Mouse (Mus musculus): ENCODE data around the gene Arhgef9. TPM values are rescaled to one million over a fixed set of nuclear protein-coding genes. Genes with fewer than 3 reads are reported as not detected.

Arhgef9 gene
- 100 to 1,000 TPM; 299 to 320 TPM for total RNA-seq (2021)

DNA sequence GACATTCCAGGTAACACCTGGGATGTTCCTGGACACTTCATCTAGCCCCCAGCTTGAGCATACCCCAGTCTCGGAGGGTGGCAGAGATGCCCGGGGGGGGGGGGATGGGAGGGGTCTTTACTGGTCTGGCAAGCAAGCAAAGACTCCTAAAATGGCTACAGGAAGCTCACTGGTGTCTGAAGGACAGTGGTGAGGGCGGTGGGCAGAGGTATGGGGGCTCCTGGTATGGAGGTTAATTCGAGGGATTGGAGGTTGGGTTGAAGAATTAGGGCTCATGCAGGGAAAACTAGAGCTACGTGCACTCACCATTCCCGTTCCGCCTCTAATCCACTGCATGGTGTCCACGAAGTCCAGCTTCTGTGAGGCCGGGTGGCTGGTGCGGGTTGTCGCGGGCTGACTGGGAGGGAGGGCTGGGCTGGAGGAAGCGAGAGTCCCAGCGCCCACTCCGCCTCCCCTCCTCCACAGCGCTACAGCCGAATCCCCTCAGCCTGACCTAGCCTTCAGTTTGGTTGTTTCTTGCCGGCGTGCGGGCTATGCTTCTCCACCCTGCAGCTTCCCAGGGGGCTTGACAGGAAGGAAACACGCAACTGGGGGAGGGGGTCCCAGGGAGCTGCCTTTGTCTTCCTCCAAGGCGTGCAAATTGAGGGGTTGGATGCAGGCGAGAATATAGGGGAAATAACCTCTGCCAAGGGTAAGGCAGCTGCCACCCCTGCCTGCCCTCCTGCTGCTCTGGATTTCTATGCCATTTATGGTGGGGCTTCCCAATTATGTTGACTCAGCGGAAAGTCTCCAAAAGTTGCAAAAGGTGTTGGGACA, at the start of gene Arhgef9:
Arhgef9 (minus strand) TSS at position 753 of the 816 bp plus-strand sequence.
- DNase-seq (ENCODE audit: low spot score in 2 of 2) = peak in 1 of 2 experiments; percentile 17
- intact Hi-C loops (cut with DNase I) = no loop called here

DNA sequence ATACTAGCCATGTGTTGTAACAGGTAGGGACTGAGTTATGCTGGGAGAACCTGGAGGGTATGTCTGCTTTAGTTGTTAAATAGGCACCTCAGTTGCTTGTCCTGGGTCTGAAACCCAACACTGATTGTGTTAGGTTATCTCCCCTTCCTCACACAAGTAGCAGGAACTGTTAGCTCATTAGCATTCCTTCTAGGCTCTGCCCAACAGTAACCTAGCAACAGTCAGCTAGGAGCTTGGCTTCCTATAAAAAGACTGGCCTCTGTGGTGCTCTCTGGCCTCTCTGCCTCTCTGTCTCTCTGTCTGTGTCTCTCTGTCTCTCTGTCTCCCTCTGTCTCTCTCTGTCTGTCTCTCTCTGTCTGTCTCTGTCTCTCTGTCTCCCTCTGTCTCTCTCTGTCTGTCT, 42.2 kb upstream of the Arhgef9 start:
- intact Hi-C loops (cut with DNase I) = no loop called here
- DNase-seq (ENCODE audit: low spot score in 2 of 2) = no peak

GRCm38 (mm10) chrX:95195363-95196103, 1.1 kb downstream of the Arhgef9 start:
- intact Hi-C loops (cut with DNase I) = no loop called here

GRCm38 (mm10) chrX:95175978-95176377, 20.7 kb downstream of the Arhgef9 start:
- DNase-seq (ENCODE audit: low spot score in 2 of 2) = peak in 1 of 2 experiments; percentile 79
- intact Hi-C loops (cut with DNase I) = loop anchor here (5.0 kb wide), 2 partner anchors 59 to 114 kb away; no protein-coding TSS in a partner anchor

More at GRCm38 (mm10) chrX:95195363-95196103, 1.1 kb downstream of the Arhgef9 start:
- no peak for DNase-seq (ENCODE audit: low spot score in 2 of 2)

DNA sequence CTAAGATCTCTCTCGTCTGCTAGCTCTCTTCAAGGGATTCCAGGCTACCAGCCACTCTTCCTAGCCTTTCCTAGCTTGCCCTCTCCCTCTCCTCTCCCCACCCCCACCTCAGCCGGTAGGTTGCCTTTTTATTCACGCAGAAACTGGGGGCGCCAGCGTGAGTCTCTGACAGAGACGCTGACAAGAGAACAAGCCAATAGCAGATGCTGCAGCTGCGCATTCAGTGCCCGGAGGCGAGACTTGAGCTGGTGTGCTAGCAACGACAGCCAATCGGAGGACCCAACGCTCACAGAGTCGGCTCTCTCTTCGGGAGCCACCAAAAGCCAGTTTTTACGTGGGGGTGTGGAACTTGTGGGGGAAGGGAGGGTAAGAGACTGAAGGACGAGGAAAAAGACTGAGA, 30.3 kb downstream of the Arhgef9 start:
- intact Hi-C loops (cut with DNase I) = loop anchor here (5.0 kb wide), 1 partner anchor 139 kb away; the partner anchor contains the start of gene Spin4

DNA sequence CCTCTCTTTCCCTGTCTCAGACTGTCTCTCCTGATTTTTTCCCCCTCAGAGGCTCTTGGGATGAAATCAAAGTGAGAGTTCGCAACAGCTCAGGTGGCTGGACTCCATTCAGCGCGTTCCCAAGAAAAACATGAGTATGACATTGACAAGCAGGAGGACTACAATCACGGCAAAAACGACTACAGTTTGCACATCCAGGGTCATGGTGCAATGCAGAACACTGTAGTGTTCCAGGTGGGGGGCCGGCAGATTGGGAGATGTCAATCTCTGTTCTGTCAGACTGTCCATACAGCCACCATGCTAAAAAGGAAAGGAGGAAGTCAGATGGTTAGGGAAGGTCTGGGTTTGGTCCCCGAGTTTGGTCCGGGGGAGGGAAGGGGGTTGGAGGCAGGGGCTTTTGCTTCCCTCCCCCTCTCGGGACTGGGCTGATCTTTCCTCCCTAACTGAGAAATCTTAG, 31.0 kb downstream of the Arhgef9 start:
- DNase-seq (ENCODE audit: low spot score in 2 of 2) = peak in 1 of 2 experiments; percentile 18

More for the DNA sequence above, 30.3 kb downstream of the Arhgef9 start:
- peak; percentile 83 to 97 for DNase-seq (ENCODE audit: low spot score in 2 of 2)

DNA sequence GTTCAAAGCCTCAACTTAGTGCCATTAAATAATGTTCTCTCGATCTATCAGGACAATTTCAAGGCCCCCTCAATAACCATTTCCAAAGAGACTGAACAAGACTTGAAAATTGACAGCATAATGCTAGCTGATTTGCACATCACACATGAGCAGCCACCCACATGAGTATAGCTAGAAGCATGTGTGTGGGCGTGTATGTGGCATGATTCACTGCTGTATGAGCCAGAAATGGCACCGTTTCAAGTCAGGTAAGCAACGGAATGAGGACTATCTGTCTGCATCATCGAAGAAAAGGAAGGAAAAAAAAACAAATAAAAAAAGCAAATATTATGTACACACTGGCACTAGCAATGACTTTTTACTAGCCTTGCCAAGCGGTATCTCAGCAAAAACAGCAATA, 32.5 kb downstream of the Arhgef9 start:
- intact Hi-C loops (cut with DNase I) = no loop called here
- DNase-seq (ENCODE audit: low spot score in 2 of 2) = peak; percentile 54 to 71

More for the DNA sequence above, 31.0 kb downstream of the Arhgef9 start:
- intact Hi-C loops (cut with DNase I) = loop anchor here (5.0 kb wide), 1 partner anchor 138 kb away; the partner anchor contains the start of gene Spin4

- intact Hi-C loops (cut with DNase I) = no loop called here
- DNase-seq (ENCODE audit: low spot score in 2 of 2) = no peak
Observed at GRCm38 (mm10) chrX:95163452-95163851, 33.2 kb downstream of the Arhgef9 start.

DNA sequence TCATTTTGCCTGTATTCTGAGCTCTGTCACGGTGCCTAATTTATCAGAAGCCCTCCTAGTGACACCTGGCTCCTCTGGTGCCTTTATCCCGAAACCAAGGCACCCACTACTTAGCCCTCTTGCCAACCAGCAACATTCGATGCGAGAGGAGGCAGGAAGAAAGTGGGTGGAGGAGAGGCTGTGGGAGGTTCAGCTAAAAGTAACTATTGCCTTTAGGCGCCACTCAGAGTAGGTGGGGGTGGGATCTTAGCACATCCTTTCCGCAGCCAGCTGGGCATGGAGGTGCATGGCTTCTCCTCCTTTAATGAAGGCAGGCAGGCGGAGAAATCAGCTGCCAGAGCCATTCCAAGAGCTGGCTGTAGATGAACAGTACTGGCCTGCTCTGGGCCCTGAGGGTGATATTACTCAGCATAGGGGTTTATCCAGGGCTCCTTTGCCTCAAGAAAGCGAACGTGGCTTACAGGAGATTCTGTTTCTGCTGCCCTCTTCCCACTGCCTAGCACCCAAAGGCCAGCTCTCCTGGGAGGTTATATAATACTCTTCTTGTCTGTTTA, 39.7 kb downstream of the Arhgef9 start:
- DNase-seq (ENCODE audit: low spot score in 2 of 2) = peak; percentile 18 to 66
- intact Hi-C loops (cut with DNase I) = no loop called here

DNA sequence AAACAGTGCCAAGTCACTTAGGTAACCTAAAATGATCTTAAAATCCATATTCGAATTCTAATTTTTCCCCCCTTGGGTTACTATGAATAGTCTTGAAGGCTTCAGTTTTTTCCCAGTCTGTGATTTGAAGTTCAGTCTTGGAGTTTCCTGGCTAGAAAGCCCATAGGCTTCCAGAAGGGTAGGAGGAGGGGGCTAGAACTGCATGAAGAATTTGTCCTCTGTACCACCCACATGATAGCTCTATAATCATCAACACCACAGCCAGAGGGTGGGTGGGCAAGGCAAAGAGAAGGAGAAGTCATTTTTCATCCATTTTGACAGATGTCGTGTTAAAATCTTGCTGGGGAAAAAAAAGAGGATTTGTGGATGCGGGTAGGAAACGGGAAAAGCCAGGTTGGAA, 58.0 kb downstream of the Arhgef9 start:
- peak in 1 of 2 experiments; percentile 44 for DNase-seq (ENCODE audit: low spot score in 2 of 2)
- intact Hi-C loops (cut with DNase I) = no loop called here

DNA sequence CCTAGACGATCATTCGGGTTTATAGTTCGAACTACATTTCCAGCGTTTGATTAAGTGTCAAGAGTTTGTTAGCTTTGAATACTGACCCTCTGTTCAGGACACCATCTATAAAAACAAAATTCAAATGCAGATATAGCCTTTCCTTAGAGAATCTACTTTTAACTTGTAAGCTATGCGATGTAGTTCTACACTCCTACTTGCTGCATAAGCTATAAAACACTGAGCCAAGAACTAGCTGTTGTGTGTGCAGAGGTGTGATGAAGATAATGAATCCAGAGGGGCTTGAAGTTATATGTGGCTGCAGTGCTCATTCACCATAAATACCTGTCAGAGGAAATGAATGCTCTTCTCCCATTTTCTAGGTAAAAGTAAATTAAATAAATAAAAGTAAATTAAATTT, 63.2 kb downstream of the Arhgef9 start:
- intact Hi-C loops (cut with DNase I) = no loop called here
- DNase-seq (ENCODE audit: low spot score in 2 of 2) = peak in 1 of 2 experiments; percentile 26

DNA sequence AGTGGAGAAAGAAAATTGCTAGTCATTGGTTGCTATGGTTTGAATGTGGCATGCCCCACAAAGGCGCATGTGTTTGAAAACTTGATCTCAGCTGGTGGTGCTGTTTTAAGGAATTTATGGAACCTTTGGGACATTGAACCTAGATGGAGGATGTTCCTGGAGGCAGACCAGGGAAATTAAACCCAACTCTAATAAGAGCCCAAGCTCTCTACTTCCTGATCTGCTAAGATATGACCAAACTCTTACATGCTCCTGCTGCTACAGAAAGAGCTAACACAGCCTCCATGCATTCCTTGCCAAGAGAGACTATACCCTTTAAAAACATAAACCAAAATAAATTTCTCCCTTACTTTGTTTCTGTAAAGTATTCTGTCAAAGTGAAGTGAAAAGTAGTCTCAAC, 63.7 kb downstream of the Arhgef9 start:
- DNase-seq (ENCODE audit: low spot score in 2 of 2) = no peak
- intact Hi-C loops (cut with DNase I) = no loop called here

DNA sequence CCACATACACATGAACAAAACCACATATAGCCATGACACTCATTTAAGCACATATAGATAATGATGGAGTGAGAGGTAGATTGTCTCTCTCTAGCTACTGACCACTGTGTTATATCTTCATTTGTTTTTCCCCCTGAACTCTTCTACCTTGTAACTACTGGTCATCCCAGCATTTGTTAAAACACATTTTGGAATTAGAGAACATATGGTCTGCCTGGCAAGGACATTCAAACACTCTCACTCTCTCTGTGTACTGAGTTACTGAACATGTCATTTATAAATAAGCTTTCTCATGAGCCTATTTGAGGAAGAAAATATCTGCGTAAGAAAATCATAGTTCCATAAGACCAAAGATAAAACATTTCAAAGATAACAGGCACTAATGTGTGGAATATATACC, 64.9 kb downstream of the Arhgef9 start:
- intact Hi-C loops (cut with DNase I) = no loop called here
- DNase-seq (ENCODE audit: low spot score in 2 of 2) = no peak

DNA sequence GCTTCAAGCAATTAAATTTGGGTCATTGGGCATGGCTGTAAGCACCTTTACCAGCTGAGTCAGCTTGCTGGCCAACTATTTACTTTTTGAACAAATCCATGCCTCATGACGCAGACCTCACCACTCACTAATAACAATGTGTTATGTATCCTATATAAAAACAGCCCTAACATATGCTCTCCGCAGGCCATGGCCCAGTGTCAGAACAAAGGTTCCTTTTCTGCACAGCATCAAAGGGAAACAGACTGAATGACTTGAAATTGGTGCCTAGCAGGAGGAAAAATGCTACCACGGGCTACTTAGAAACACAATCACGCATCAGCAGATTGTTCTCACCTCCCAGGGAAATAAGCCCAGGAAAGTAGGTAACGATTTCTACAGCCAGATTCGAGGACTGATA, 73.2 kb downstream of the Arhgef9 start:
- intact Hi-C loops (cut with DNase I) = no loop called here
- DNase-seq (ENCODE audit: low spot score in 2 of 2) = no peak

DNA sequence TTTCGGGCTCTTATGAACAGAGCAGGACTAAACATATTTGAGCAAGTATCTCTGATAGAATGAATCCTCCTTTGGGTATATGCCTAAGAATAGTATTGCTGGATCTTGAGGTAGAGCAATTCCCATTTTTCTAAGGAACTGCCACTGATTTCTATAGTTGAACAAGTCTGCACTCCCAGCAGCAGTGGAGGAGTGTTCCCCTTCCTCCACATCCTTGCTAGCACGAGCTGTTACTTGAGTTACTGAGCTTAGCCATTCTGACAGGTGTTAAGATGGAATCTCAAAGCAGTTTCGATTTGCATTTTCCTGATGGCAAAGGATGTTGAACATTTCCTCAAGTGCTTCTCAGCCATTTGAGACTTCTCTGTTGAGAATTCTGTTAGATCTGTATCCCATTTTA, 92.3 kb downstream of the Arhgef9 start:
- intact Hi-C loops (cut with DNase I) = no loop called here
- DNase-seq (ENCODE audit: low spot score in 2 of 2) = peak in 1 of 2 experiments; percentile 53

DNA sequence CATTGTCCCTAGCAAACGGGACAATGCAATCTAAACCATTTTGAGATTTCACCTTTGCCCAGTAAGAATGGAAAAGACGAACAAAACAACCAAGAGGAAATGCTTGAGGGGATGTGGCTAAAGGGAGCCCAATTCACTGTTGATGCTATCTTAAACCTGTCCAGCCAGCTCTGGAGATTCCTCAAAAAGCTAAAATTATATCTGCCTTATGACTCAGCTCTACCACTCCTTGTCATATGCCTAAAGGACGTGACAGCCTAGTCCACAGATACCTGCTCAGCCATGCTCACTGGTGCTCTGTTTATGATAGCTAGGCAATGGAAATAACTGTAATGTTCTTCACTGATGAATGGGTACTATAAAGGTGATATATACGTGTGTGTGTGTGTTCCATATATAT, 109.0 kb downstream of the Arhgef9 start:
- intact Hi-C loops (cut with DNase I) = no loop called here
- DNase-seq (ENCODE audit: low spot score in 2 of 2) = peak in 1 of 2 experiments; percentile 32

- intact Hi-C loops (cut with DNase I) = no loop called here
- no peak for DNase-seq (ENCODE audit: low spot score in 2 of 2)
Observed at GRCm38 (mm10) chrX:95077013-95077699, 119.5 kb downstream of the Arhgef9 start.

DNA sequence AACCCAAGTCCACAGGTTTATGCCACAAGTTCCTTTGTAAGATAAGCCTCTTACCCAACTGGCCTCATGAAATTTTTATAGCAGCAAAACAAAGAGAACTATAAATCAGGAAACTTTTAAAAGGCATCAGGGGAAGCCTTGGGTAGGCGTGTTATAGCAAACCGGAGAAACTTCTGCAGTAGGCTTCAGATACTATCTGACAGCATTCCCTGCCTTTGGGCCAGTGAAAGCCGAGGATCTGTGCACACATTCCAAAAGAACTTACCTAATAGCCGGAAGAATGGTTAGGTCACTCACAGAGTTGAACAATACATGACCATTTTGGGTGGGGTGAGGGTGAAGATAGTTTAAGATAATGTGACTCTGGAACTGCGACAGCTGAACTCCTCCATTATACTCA, 168.7 kb downstream of the Arhgef9 start:
- intact Hi-C loops (cut with DNase I) = loop anchor here (5.0 kb wide), 2 partner anchors 139 to 164 kb away; no protein-coding TSS in a partner anchor
- no peak for DNase-seq (ENCODE audit: low spot score in 2 of 2)

DNA sequence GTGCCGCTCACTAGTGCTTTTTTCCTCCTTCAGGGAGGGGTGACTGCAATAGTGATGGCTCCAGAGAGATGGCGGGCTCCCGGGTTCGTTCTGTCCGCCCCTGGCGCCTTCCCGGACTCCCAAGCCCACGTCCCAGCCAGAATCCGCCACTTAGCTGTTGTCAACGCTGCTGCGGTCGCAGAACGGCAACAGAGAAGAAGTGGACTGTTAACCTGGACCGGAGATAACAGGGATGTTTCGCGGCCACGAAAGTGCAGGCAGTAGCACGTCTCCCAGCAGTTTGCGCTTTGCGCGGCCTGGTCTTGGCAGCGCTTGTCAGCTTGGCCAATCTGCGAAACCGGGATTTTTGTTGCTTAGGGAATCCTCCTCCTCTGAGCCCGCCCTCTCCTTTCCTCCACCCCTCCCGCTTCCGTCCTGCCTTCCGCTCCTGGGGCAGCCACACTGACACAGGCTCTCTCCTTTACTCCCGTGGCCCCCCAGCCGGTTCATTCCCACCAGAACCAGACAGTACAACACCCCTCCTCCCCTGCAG, 170.2 kb downstream of the Arhgef9 start, which contains the start of gene Spin4:
Spin4 (minus strand) TSS at position 322 of the 532 bp plus-strand sequence.
- DNase-seq (ENCODE audit: low spot score in 2 of 2) = peak; percentile 64 to 73
- intact Hi-C loops (cut with DNase I) = loop anchor here (5.0 kb wide), 2 partner anchors 141 to 166 kb away; no protein-coding TSS in a partner anchor
